Mouse (Mus musculus): ENCODE data around the gene Atp8a1. TPM values are rescaled to one million over a fixed set of nuclear protein-coding genes. Genes with fewer than 3 reads are reported as not detected.
"Not testable (repeated sequence)": the region's sequence is repeated elsewhere in the genome, so short reads cannot be mapped to it uniquely, and the experiment has no call there.

Gene Atp8a1
- total RNA-seq, 2 experiments from 2014 or later, result 20.1 to 21.2 TPM

DNA sequence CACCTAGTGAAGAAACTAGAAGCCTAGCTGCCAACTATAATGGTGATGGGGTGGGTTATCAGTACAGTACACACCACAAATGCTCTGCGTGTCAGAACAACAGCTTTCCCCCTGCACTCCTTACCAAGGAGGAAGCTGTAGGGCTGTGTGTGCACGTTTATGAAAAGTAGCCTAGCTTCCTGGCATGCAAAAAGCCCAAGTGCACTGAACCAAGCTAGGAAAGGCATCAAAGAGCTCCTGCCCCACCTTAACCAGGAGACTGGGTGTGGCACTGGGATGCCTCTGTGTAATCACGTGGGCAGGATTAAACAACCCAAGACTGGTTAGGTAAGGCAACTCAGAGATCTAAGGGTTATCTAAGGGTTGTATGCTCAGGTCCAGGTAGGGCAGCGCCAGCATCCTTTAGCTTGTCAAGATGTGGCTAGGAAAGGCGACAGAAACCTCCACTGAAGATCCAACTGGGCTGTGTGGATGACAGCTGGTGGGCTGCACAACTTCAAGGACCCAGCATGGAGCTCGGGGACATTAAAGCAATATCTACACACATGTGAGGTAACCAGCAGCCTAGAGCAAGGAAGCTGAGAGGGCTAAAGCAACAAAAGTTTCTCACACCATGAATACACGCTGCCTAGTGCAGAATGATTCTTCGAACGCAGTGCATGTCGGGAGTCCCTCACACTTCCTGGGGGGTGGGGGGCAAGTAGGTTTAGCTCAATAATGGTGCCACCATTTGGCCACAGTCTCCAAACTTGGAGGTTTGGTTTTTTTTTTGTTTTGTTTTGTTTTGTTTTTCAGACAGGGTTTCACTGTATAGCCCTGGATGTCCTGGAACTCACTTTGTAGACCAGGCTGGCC lies 15.7 kb downstream of the Atp8a1 start:
- intact Hi-C loops (cut with DNase I), result no loop called here
- no peak for DNase-seq (ENCODE audit: low spot score)

DNA sequence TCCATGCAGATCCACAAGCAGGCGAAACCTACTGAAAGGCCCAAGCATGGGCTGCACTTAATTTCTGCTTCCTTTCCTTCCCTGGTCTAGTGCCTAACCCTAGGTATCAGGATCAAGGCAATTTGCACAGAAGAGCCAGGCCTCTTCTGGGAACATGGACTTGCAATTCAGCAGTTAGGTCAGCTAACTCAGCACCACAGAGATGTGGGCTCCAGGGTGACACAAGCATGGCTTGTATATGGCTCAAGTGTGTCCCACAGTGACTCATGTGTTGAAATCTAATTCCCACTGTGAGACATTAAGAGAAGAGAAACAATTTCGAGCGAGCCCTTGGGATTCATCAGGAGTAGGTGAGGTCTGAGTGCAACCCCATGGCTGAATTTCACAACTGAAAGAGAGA lies 18.9 kb downstream of the Atp8a1 start:
- intact Hi-C loops (cut with DNase I), result no loop called here

DNA sequence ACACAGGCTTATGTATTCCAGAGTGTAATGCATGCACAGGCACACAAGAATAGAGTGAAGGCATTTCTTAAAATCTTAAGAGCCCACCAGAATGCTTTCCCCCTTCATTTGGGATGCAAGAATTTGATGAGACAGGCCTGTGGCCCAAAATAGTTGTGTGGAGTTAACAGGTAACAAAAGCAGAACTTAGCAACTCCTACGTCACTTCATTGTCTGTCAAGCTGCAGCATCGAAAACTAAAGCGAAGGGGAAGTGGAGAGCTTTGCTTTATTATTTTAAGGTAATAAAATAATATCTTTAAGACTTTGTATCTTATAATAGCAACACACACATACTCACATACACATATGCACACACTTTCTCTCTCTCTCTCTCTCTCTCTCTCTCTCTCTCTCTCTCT lies 20.3 kb downstream of the Atp8a1 start:
- intact Hi-C loops (cut with DNase I), result no loop called here
- DNase-seq (ENCODE audit: low spot score), result no peak

More for the DNA sequence above, 18.9 kb downstream of the Atp8a1 start:
- no peak for DNase-seq (ENCODE audit: low spot score)

DNA sequence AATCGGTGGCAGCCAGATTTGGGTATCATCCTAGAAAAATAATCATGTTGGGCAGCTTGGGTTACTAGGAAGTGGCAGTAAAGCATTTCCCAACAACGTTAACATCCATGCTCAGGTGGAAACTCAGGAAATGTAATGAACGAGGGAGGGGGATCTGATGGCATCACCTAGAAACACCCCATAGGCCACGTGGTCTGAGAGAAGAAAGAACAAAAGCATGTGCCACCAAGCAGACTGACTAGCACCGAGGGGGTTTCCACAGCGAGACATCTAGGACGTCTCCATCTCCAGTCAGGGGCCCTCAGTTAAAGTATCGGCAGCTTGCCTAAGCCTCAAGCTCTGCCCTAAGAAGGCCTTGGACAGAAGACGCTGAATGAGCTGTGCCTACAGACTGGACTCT lies 21.0 kb downstream of the Atp8a1 start:
- intact Hi-C loops (cut with DNase I), result no loop called here
- no peak for DNase-seq (ENCODE audit: low spot score)

DNA sequence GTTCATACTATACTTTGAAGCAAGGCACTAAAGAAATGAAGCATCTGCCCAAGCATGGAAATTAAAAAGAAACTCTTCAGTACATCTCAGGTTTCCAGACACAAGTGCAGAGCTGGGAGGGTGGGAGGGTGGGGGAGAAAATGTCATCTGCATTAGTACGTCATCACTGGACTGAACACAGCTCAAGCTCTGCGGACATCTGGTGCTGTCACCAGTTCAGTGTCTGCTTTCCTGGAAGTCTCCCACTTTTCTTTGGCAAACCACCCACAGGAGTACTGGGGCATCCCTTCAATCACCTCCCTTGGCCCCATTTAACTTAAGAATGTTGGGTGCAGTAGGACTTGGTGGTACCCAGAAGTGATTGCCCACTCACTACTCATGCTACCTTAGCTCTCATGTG lies 22.6 kb downstream of the Atp8a1 start:
- DNase-seq (ENCODE audit: low spot score), result no peak
- intact Hi-C loops (cut with DNase I), result loop anchor here (2.0 kb wide), 1 partner anchor 18 kb away; no protein-coding TSS in a partner anchor

DNA sequence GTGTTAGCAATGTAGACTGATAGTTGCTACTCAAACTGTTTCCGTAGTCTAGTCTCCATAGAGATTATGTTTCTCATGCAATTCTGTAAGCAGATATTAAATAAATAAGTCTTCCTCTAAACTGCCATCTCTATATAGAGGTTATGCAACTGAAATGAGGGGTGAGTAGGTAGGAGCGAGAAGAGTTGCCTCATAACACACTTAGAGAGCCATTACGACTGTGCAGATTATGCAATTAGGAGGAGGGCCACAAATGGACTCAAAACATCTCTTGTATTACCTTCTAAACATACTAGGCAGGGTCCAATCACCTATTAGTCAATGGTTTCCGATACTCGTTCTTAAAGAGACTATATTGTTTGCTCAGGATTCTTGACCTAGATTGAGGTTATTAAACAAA lies 23.5 kb downstream of the Atp8a1 start:
- intact Hi-C loops (cut with DNase I), result loop anchor here (2.0 kb wide), 1 partner anchor 19 kb away; no protein-coding TSS in a partner anchor
- no peak for DNase-seq (ENCODE audit: low spot score)

DNA sequence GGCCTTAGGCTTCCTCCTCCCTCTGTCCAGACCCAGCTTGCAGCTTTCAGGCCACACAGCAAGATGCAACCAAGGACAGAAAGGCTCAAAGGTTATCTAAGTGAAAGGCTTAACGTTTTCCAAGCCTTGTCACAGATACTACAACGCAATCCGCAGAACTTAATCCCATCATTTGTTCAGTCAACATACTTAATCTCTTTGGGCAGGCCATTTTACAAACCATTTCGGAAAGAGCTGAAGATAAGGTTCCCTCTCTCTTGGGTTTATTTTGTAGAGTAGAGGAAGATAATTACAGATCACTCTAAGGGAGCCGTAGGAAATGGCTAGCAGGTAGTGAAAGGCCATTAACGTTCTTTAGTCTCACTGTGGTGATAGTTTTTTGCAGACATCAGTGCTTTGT lies 24.6 kb downstream of the Atp8a1 start:
- DNase-seq (ENCODE audit: low spot score), result no peak
- intact Hi-C loops (cut with DNase I), result no loop called here

DNA sequence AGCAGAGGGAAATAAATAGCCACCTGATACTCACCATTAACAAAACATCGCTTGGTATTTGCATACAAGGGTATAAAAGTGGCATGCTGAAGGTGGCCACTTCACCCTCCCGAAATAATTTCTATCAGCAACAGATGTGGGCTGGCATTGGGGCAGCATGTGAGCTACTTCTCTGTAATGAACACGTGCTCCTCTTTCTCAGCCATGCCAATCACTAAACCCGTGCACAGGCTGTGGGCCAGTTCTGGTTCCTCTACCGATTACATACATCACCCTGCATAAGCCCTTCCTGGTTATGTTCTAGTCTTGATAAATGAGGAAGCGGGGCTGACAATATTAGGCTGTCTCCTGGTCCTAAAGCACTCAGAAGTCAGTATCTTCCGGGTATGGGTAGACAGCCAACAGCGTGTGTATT lies 25.2 kb downstream of the Atp8a1 start:
- intact Hi-C loops (cut with DNase I), result no loop called here
- DNase-seq (ENCODE audit: low spot score), result no peak

DNA sequence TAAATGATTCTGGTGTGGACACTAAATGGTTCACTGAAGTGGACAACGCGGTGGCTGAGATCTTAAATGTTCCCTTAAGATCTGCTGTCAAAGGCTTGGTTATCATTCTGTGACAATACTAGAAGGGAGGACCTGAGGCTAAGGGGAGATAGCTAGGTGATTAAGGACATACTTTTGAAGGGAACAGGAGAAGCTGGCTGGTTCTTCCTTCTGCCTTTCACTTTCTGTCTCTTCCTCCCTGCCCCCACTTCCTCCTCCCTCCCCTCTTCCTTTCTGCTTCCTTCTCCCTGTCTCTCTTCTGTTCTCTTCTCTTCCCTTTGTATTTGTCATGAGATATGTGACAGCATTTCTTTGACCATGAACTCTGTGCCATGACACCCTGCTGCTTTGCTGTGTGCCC lies 26.0 kb downstream of the Atp8a1 start:
- no peak for DNase-seq (ENCODE audit: low spot score)
- intact Hi-C loops (cut with DNase I), result no loop called here

DNA sequence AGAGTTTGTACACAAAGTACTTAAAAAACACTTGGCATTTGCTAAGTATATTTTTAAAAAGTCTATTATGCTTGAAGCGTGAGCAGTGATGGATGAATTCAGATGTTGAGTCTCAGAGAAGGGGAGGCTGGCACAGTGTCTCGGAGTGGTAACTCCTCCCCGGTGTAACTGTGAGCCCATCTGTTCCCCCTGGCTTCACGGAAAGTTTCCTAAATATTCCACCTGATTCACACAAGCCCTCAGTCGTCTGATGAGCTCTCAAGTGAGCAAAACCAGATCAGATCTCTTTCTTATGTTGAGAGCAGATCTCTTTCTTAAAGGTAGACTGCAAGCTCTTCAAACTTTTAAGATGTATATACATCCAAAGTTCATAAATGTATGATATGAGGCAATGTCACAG lies 27.8 kb downstream of the Atp8a1 start:
- intact Hi-C loops (cut with DNase I), result no loop called here

DNA sequence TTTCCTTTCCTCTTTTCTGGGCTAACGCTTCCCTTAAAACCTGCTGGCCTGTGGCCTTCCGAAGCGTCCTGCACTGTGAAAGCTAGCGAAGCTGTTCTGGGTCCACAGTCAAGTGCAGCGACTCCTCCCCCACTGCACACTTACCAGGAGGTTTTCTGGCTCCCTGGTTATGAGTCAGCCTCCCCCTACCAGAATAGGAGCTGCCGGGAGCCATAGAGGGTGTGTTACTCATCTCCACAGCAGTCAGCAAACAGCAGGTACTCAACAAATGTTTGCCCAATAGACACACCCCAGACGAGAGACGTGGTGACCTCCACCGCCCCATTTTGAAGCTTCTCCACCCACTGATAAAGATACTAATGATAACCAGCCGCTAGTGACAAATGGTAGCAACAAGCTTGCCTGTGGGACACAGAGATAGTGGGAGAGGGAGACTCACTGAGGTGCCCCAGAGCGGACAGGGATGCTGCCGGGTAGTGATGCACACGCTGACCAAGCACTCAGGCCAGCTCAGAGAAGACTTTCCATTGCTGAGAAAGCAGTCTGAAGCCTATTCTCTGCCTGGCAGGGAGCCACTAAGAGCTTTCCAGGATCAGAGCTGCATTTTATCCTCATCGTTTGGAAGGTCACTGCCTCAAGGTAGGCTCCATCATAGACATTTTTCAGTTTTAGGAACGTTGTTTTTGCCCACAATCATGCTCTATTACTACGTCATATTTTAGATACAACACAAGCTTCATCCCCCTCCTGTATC lies 31.5 kb downstream of the Atp8a1 start:
- intact Hi-C loops (cut with DNase I), result no loop called here
- no peak for DNase-seq (ENCODE audit: low spot score)

More for the DNA sequence above, 27.8 kb downstream of the Atp8a1 start:
- DNase-seq (ENCODE audit: low spot score), result no peak

DNA sequence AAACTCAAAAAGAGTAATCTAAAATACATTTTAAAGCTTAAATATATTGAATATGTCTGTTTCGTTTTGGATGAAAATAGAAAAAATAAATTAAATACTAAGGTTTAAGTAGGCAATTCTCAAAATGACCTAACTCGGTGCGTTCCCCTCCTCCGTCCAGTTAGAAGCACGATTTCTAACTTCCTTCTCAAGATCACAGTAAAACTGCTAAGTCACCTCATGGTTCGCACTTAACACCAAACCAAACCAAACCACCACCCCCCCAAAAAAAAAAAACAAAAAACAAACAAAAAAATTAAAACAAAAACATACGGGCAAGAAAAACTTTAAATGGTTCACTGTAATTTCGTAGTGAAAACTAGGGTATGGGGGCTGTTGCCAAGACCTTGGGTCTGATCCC lies 32.2 kb downstream of the Atp8a1 start:
- intact Hi-C loops (cut with DNase I); DNase-seq (ENCODE audit: low spot score): not testable (repeated sequence)

DNA sequence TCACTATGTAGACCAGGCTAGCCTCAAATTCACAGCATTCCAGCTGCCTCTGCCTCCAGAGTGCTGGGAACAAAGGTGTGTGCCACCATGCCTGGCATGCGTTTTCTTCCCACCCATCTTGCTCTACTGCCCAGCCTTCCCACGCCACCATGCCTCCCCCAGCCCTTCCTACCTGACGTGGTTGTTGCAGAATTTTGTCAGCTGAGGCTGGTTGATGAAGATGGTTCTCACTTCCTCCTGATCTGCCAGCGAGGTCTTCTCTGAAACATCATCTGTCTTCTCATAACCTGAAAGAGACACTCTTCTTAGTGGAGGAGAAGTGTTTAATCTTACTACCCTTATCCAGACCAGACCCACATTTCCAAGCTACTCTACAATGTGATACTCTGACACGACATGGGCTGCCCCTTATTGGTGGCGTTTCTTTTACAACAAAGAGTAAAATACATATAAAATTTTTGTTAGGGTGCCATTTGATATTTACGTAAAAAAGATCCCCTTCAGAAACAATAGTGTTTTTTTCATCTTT lies 32.7 kb downstream of the Atp8a1 start:
- no peak for DNase-seq (ENCODE audit: low spot score)
- intact Hi-C loops (cut with DNase I), result no loop called here

DNA sequence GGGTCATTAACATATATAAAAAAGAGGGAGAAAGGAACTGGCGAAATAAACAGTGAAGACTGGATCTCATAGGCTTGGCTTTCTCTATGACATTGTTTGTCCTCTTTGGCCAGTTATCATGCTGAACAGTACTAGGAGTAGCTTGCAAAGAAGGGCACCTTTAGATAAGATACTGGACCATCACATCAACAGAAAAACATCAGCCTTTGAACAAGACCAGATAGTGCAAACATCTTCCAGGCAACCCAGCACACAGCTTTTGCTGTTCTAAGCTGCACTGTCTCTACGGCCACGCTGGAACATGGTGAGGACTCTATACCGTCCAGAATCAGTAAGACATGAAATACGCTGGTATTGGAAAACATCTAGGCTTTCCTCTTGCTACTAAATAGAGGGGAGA lies 33.9 kb downstream of the Atp8a1 start:
- intact Hi-C loops (cut with DNase I), result no loop called here
- DNase-seq (ENCODE audit: low spot score), result no peak

DNA sequence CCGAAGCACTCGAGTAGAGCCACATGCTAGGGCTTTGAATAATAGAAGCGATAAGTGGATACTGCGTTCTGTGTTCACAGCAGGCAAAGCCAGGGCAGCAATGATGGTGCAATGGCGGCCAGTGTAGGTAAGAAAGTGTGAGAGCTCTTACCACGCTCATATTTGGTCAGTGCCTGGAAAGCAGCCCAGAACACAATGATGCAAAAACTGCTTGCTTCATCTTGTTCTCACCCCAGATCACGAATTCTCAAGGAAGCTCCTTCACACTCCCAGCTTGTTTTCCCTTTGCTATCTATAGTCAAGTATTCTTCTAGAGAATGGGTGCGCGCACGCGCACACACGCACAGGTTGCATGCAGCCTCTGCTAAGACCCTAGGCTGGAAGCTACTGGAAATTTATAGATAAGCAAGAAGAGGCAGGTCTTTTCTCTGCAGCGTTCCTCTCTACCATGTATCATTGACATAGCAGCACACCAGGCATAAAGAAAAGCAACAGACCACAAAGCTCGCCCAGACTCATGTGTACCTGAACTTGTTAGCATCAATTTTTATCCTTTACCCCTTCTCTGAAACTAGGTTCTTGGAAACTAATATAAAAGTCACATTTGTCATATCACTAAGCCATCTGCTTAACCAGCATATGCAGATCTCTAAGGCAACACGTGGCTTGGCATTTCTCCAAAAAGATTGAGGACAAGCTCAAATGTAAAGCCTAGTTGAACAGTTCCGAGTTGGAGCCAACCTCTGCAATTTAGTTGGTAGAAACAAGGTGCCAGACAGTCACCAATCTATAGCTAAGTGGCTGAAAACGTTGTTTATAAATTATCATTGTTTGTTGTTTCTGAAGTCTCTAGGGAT lies 44.8 kb downstream of the Atp8a1 start:
- intact Hi-C loops (cut with DNase I), result no loop called here
- no peak for DNase-seq (ENCODE audit: low spot score)

DNA sequence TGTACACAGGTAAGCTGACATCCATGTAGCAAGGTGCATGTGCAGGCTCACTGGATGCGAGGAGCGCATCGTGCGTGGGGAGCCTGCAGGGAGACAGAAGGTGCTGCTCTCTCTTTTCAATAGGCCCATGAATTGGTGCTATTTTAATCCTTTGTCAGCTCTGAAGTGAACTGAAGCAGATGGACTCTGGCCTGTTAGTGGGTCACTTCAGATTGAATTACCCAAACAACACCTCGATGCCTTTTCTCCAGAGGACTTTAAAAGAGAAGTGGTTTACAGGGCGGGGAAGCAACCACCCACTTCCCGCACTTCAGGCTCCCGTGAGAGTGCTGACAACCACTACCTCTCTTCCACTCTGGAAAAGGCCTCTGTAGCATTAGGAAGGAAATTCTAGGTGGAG lies 46.4 kb downstream of the Atp8a1 start:
- no peak for DNase-seq (ENCODE audit: low spot score)
- intact Hi-C loops (cut with DNase I), result no loop called here

DNA sequence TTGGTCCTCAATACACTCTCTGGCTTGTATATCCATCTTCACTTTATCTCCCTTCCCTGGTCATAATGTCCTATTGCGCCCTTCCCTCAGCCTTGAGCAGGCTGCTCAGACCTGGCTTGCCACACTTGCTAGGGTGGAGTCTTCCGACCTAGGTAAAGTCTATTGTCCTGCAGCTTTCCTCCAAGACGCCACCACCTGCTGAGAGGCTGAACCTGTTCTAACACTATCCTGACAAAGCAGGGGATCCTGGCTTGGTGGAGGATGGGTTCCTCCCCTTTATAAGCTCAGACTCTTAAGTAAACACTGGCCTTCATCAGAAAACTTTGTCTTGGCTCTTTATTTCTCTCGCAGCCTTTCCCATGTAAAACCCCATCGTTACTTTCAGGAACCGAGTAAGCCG lies 47.4 kb downstream of the Atp8a1 start:
- intact Hi-C loops (cut with DNase I), result loop anchor here (5.0 kb wide), 1 partner anchor 48 kb away; the partner anchor contains the start of gene Atp8a1
- DNase-seq (ENCODE audit: low spot score), result no peak

DNA sequence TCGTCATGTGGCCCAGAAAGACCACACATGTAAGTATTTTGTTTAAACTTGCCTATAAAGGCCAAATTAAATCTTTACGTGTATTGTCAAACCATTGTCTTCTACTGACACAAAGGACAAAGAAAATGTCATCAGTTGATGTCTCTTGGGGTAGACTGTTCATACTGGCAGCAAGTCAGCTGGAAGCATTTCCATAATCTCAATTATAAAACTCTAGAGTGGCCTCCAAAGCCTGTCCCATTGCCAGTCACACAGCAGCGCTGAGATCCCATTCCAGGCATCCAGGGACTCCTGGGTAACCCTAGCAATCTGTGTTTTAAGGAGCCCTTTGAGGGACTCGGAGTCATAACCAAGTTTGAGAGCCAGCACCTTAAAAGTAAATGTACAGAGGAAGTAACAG lies 48.9 kb downstream of the Atp8a1 start:
- intact Hi-C loops (cut with DNase I), result loop anchor here (5.0 kb wide), 1 partner anchor 49 kb away; the partner anchor contains the start of gene Atp8a1

DNA sequence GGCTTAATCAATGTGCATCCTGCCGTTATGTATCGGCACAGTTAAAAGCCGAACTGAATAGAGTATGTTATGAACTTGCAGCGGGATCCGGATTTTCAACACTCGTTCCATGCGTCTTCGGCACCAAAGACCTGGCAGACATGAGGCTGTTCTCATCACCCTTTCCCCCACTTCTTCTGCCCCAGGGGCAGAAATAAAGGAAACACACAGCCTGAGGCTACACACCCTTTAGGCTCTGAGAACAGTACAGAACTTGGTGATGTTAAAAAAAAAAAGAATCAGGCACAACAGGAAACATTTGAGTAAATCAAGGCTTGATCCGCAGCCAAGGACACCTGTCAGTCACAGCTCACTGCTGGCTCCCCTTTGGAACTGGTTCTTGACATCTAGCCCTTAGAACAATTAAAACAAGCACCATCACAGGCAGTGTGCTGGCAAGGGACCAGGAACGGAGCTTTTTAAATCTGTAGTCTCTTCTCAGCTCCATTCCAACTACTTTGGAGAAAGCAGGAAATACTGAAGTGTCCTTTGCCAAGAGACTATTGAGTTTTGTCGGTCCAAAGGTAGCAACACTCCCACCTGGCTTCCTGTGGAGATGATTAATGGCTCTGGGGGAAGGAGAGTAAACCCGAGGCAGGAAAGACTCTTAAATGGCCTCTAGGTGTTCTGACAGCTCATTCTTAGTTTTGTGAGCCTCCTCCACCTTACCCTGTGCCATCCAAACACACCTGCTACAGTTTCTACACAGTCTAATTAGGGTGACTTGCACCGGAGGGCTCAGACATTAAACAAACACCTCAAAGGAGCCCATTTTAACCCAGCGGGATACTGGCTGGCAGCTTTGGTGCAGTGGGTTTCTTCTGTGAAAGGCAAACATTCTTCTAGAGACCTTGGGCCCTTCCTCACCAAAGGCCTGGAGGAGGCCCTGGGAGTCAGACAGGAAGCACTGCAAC lies 50.0 kb downstream of the Atp8a1 start:
- intact Hi-C loops (cut with DNase I), result loop anchor here (5.0 kb wide), 1 partner anchor 50 kb away; the partner anchor contains the start of gene Atp8a1
- no peak for DNase-seq (ENCODE audit: low spot score)

More for the DNA sequence above, 48.9 kb downstream of the Atp8a1 start:
- no peak for DNase-seq (ENCODE audit: low spot score)
